Mouse (Mus musculus) heart, postnatal 25 days (tissue): ENCODE data around the gene Fer. TPM values are rescaled to one million over a fixed set of nuclear protein-coding genes. Genes with fewer than 3 reads are reported as not detected.

Experiments used
- total RNA-seq, 2 experiments: library from RNA; stranded (reverse); gene quantifications; 2 replicates each; pipeline ENCODE4 v1.2.3; 2021

The Fer gene
- total RNA-seq, 2 experiments from 2014 or later: 17.4 to 17.9 TPM

Other genes starting within 250 kb of the Fer start
- not detected for gene A930002H24Rik, start 729 bp downstream of the Fer start, total RNA-seq